Mouse (Mus musculus): Measurements from ENCODE around the gene Gls. TPM values are rescaled to one million over a fixed set of nuclear protein-coding genes. Genes with fewer than 3 reads are reported as not detected.

The Gls gene
- polyA plus RNA-seq, 1 experiment from 2014 or later, result 45.6 TPM

GRCm38 (mm10) chr1:52242270-52242669 is 9.2 kb upstream of the Gls start:
- Histone ChIP-seq H3K4me2 (ENCODE audit: low read length) (no peak overlapping the region), H3K9me3 (ENCODE audit: control insufficient read depth, low read length) (no peaks in the 10 kb centered on the region), H3K27me3 (ENCODE audit: control insufficient read depth, insufficient read depth, low read length) (no peaks in the 10 kb centered on the region), H3K36me3 (ENCODE audit: control insufficient read depth, insufficient read depth, low read length) (no peaks in the 10 kb centered on the region), H3K9ac (ENCODE audit: low read length) (no peak overlapping the region), H3K4me1 (ENCODE audit: control insufficient read depth in 2 of 2, insufficient read depth in 2 of 2, low read length in 2 of 2) (no peaks in the 10 kb centered on the region), H3K4me3 (ENCODE audit: control insufficient read depth in 1 of 2, insufficient read depth in 1 of 2, low read depth in 1 of 2, low read length in 2 of 2) (no peak overlapping the region), H3K27ac (replicated peaks in 1 of 2; ENCODE audit: control insufficient read depth in 1 of 2, insufficient read depth in 1 of 2, low read depth in 2 of 2, low read length in 2 of 2) (no peak overlapping the region)
- 78% methylated on average over 3 of the region's 3 CpGs for WGBS
- ATAC-seq (ENCODE audit: insufficient number of reproducible peaks, insufficient read depth, low FRiP score, low read depth), result no peak

DNA sequence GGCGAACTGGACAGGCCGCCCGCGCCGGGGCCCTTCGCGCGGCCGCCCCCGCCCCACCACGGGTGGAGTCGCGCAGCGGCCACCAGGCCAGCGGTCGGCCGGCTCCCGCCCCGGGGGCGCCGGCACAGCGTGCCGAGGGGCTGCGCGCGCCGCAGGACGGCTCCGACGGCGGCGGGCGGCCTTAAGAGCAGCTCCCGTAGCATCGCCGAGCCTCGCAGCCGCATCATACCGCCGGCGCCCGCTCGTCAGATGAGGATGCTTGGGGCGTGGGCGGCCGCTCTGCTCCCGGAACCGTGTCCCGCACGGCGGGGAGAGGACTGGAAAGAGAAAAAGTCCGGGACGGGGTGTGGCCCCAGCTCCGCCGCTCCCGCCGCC is 279 bp downstream of the Gls start:
- WGBS, result 0% methylated on average over 49 of the region's 57 CpGs
- Histone ChIP-seq H3K9ac (ENCODE audit: low read length) (peak overlapping the region; percentile 97), H3K4me1 (ENCODE audit: control insufficient read depth in 2 of 2, insufficient read depth in 2 of 2, low read length in 2 of 2) (peaks cover 2 to 21% of the 10 kb centered on the region in 2 experiments; a peak in 3 of 4 replicates), H3K4me3 (ENCODE audit: control insufficient read depth in 1 of 2, insufficient read depth in 1 of 2, low read depth in 1 of 2, low read length in 2 of 2) (peak overlapping the region; percentile 84 to 88), H3K4me2 (ENCODE audit: low read length) (peak overlapping the region; percentile 62), H3K36me3 (ENCODE audit: control insufficient read depth, insufficient read depth, low read length) (no peaks in the 10 kb centered on the region), H3K27ac (replicated peaks in 1 of 2; ENCODE audit: control insufficient read depth in 1 of 2, insufficient read depth in 1 of 2, low read depth in 2 of 2, low read length in 2 of 2) (peak overlapping the region; percentile 90 to 97), H3K9me3 (ENCODE audit: control insufficient read depth, low read length) (no peaks in the 10 kb centered on the region), H3K27me3 (ENCODE audit: control insufficient read depth, insufficient read depth, low read length) (no peaks in the 10 kb centered on the region)
- ATAC-seq (ENCODE audit: insufficient number of reproducible peaks, insufficient read depth, low FRiP score, low read depth), result peak; percentile 66

DNA sequence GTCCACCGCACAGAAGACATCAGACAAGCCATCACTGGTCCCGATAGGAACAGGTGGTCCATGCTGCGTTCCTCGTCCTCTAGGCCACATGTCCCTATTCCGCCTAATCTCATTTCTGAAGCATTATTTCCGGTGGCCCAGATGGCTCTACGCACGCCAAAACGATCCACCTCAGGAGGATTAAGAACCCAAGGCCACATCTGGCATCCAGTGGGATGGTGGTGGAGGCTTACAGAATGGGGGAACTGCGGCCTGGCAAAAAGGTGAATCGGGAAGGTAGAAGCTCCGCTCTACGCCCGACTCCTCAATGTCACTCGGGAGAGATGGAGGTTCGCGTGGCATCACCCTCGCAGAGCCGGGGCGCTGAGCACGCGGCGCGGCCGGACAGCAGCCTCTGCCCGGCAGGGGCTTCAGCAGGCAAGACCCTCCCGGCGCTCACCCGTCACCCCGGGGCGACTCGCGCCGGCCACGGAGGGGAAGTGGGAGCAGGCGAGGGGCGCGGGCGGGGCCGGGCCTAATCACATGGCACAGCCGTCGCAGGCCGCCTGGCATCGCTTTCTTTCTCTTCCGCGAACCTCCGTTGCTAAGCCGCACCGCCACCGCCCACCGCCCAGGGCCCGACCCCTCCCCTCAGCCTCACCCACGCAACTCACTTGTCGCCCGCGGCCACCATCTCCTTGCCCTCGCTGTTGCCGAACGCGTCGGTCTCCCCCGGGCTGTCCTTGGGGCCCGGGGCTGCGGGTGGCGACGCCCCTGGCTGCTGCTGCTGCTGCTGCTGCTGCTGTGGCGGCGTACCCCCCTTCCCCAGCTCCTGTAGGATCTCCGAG is 880 bp downstream of the Gls start:
- peaks cover 2 to 21% of the 10 kb centered on the region in 2 experiments; a peak in 3 of 4 replicates for H3K4me1 ChIP-seq (ENCODE audit: control insufficient read depth in 2 of 2, insufficient read depth in 2 of 2, low read length in 2 of 2)
- H3K36me3 ChIP-seq (ENCODE audit: control insufficient read depth, insufficient read depth, low read length), result no peaks in the 10 kb centered on the region
- WGBS, result under 1% methylated on average over 51 of the region's 69 CpGs
- no peaks in the 10 kb centered on the region for H3K9me3 ChIP-seq (ENCODE audit: control insufficient read depth, low read length)
- H3K27me3 ChIP-seq (ENCODE audit: control insufficient read depth, insufficient read depth, low read length), result no peaks in the 10 kb centered on the region
- H3K4me3 ChIP-seq (ENCODE audit: control insufficient read depth in 1 of 2, insufficient read depth in 1 of 2, low read depth in 1 of 2, low read length in 2 of 2), result peak overlapping the region; percentile 84 to 88
- ATAC-seq (ENCODE audit: insufficient number of reproducible peaks, insufficient read depth, low FRiP score, low read depth), result peak; percentile 27
- peak overlapping the region; percentile 90 to 97 for H3K27ac ChIP-seq (replicated peaks in 1 of 2; ENCODE audit: control insufficient read depth in 1 of 2, insufficient read depth in 1 of 2, low read depth in 2 of 2, low read length in 2 of 2)
- peak overlapping the region; percentile 97 for H3K9ac ChIP-seq (ENCODE audit: low read length)
- H3K4me2 ChIP-seq (ENCODE audit: low read length), result peak overlapping the region; percentile 62

DNA sequence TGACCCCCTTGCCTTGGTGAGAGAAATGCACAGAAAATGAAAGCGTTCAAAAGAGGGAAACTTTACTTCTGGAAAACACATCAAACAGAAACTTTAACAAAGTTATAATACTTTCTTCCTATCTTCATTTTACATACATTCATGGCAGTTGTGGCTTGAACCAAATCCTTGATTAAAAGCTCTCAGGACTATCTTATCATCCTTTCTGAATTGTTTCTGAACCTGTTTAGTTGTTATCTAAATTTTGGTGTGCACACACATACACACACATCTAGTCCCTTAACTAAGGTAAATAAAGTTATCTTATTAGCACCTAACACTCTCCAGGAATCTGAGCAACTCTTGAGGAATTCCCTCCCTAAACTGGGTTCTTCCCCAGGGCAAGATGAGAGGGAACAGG is 2.6 kb downstream of the Gls start:
- no peaks in the 10 kb centered on the region for H3K27me3 ChIP-seq (ENCODE audit: control insufficient read depth, insufficient read depth, low read length)
- H3K4me1 ChIP-seq (ENCODE audit: control insufficient read depth in 2 of 2, insufficient read depth in 2 of 2, low read length in 2 of 2), result peaks cover 2 to 25% of the 10 kb centered on the region in 2 experiments; a peak in 3 of 4 replicates
- peak overlapping the region; percentile 62 for H3K4me2 ChIP-seq (ENCODE audit: low read length)
- 50% methylated on average over 1 of the region's 1 CpGs for WGBS
- no peak for ATAC-seq (ENCODE audit: insufficient number of reproducible peaks, insufficient read depth, low FRiP score, low read depth)
- H3K27ac ChIP-seq (replicated peaks in 1 of 2; ENCODE audit: control insufficient read depth in 1 of 2, insufficient read depth in 1 of 2, low read depth in 2 of 2, low read length in 2 of 2), result no peak overlapping the region
- no peak overlapping the region for H3K9ac ChIP-seq (ENCODE audit: low read length)
- H3K36me3 ChIP-seq (ENCODE audit: control insufficient read depth, insufficient read depth, low read length), result no peaks in the 10 kb centered on the region
- H3K4me3 ChIP-seq (ENCODE audit: control insufficient read depth in 1 of 2, insufficient read depth in 1 of 2, low read depth in 1 of 2, low read length in 2 of 2), result peak overlapping the region in 1 of 2 experiments; percentile 88; a peak in 1 of 4 replicates
- no peaks in the 10 kb centered on the region for H3K9me3 ChIP-seq (ENCODE audit: control insufficient read depth, low read length)

GRCm38 (mm10) chr1:52228178-52228577 is 4.9 kb downstream of the Gls start:
- Histone ChIP-seq H3K27me3 (ENCODE audit: control insufficient read depth, insufficient read depth, low read length) (no peaks in the 10 kb centered on the region), H3K36me3 (ENCODE audit: control insufficient read depth, insufficient read depth, low read length) (no peaks in the 10 kb centered on the region), H3K4me3 (ENCODE audit: control insufficient read depth in 1 of 2, insufficient read depth in 1 of 2, low read depth in 1 of 2, low read length in 2 of 2) (no peak overlapping the region), H3K4me2 (ENCODE audit: low read length) (no peak overlapping the region), H3K4me1 (ENCODE audit: control insufficient read depth in 2 of 2, insufficient read depth in 2 of 2, low read length in 2 of 2) (peaks cover 2 to 29% of the 10 kb centered on the region in 2 experiments; a peak in 3 of 4 replicates), H3K9me3 (ENCODE audit: control insufficient read depth, low read length) (no peaks in the 10 kb centered on the region), H3K9ac (ENCODE audit: low read length) (no peak overlapping the region), H3K27ac (replicated peaks in 1 of 2; ENCODE audit: control insufficient read depth in 1 of 2, insufficient read depth in 1 of 2, low read depth in 2 of 2, low read length in 2 of 2) (no peak overlapping the region)
- WGBS, result 81% methylated on average over 6 of the region's 6 CpGs
- no peak for ATAC-seq (ENCODE audit: insufficient number of reproducible peaks, insufficient read depth, low FRiP score, low read depth)

GRCm38 (mm10) chr1:52226416-52226815 is 6.6 kb downstream of the Gls start:
- ATAC-seq (ENCODE audit: insufficient number of reproducible peaks, insufficient read depth, low FRiP score, low read depth), result no peak
- Histone ChIP-seq H3K36me3 (ENCODE audit: control insufficient read depth, insufficient read depth, low read length) (no peaks in the 10 kb centered on the region), H3K27ac (replicated peaks in 1 of 2; ENCODE audit: control insufficient read depth in 1 of 2, insufficient read depth in 1 of 2, low read depth in 2 of 2, low read length in 2 of 2) (no peak overlapping the region), H3K4me2 (ENCODE audit: low read length) (no peak overlapping the region), H3K4me3 (ENCODE audit: control insufficient read depth in 1 of 2, insufficient read depth in 1 of 2, low read depth in 1 of 2, low read length in 2 of 2) (no peak overlapping the region), H3K9me3 (ENCODE audit: control insufficient read depth, low read length) (no peaks in the 10 kb centered on the region), H3K27me3 (ENCODE audit: control insufficient read depth, insufficient read depth, low read length) (no peaks in the 10 kb centered on the region), H3K4me1 (ENCODE audit: control insufficient read depth in 2 of 2, insufficient read depth in 2 of 2, low read length in 2 of 2) (peaks cover 2 to 26% of the 10 kb centered on the region in 2 experiments; a peak in 3 of 4 replicates), H3K9ac (ENCODE audit: low read length) (no peak overlapping the region)

GRCm38 (mm10) chr1:52216766-52217165 is 16.3 kb downstream of the Gls start:
- Histone ChIP-seq H3K4me3 (ENCODE audit: control insufficient read depth in 1 of 2, insufficient read depth in 1 of 2, low read depth in 1 of 2, low read length in 2 of 2) (no peak overlapping the region), H3K4me2 (ENCODE audit: low read length) (no peak overlapping the region), H3K36me3 (ENCODE audit: control insufficient read depth, insufficient read depth, low read length) (peaks cover 23% of the 10 kb centered on the region), H3K27ac (replicated peaks in 1 of 2; ENCODE audit: control insufficient read depth in 1 of 2, insufficient read depth in 1 of 2, low read depth in 2 of 2, low read length in 2 of 2) (no peak overlapping the region), H3K27me3 (ENCODE audit: control insufficient read depth, insufficient read depth, low read length) (no peaks in the 10 kb centered on the region), H3K9me3 (ENCODE audit: control insufficient read depth, low read length) (0 out of 2 replicates have a peak, but pooled peaks cover 3% of the 10 kb centered on the region), H3K4me1 (ENCODE audit: control insufficient read depth in 2 of 2, insufficient read depth in 2 of 2, low read length in 2 of 2) (no peaks in the 10 kb centered on the region), H3K9ac (ENCODE audit: low read length) (no peak overlapping the region)
- no peak for ATAC-seq (ENCODE audit: insufficient number of reproducible peaks, insufficient read depth, low FRiP score, low read depth)

Data from heart, embryonic 14.5 days (tissue).